Mouse (Mus musculus): Measurements from ENCODE around the gene Col6a5.

- TF ChIP-seq CTCF (IDR thresholded peaks at IDR 0.05; ENCODE audit: borderline replicate concordance, insufficient read depth, low read depth, low read length) (no peak), POLR2A (IDR thresholded peaks at IDR 0.05; ENCODE audit: borderline replicate concordance, insufficient read depth, low read length) (no peak)
Observed at GRCm38 (mm10) chr9:105992425-105992824, 32.0 kb upstream of the Col6a5 start.
